Mouse (Mus musculus) intestine, embryonic 14.5 days (tissue): Measurements from ENCODE around the gene Skint9. TPM values are rescaled to one million over a fixed set of nuclear protein-coding genes. Genes with fewer than 3 reads are reported as not detected.
"Not testable (repeated sequence)": the region's sequence is repeated elsewhere in the genome, so short reads cannot be mapped to it uniquely, and the experiment has no call there.

Source experiments
- ATAC-seq: fragments of 200-750 bp; cut with Nextera tagmentation; replicated peaks from 2 replicates; pipeline ENCODE4 v1.8.0; 2017; ENCODE audit warnings: low read depth, moderate number of reproducible peaks, moderate TSS enrichment, moderate library complexity; ENCODE audit not compliant: low FRiP score, low TSS enrichment
- DNase-seq: peaks from one replicate; pipeline ENCODE4 v3.0.0-alpha.2; 2018; ENCODE audit warnings: low spot score
- H3K27ac ChIP-seq: fragments of 300-500 bp; sonication (generic); 2 replicates; pipeline ENCODE4 v1.5.1; 2014; ENCODE audit warnings: low read depth, mild to moderate bottlenecking, control low read depth
- H3K27me3 ChIP-seq: fragments of 300-500 bp; sonication (generic); replicated peaks from 2 replicates; pipeline ENCODE4 v1.6.1; 2014; ENCODE audit warnings: low read length, control low read depth; ENCODE audit not compliant: control insufficient read depth, insufficient read depth
- H3K36me3 ChIP-seq: fragments of 300-500 bp; sonication (generic); 2 replicates; pipeline ENCODE4 v1.6.1; 2014; ENCODE audit warnings: low read length, control low read depth; ENCODE audit not compliant: control insufficient read depth, insufficient read depth
- H3K4me1 ChIP-seq: fragments of 300-500 bp; sonication (generic); replicated peaks from 2 replicates; pipeline ENCODE4 v1.6.1; 2014; ENCODE audit warnings: low read length, control low read depth, mixed read lengths; ENCODE audit not compliant: control insufficient read depth, insufficient read depth
- H3K4me2 ChIP-seq: fragments of 300-500 bp; sonication (generic); 2 replicates; pipeline ENCODE4 v1.6.1; 2014; ENCODE audit warnings: low read length
- H3K4me3 ChIP-seq: fragments of 300-500 bp; sonication (generic); 2 replicates; pipeline ENCODE4 v1.5.1; 2014; ENCODE audit warnings: low read depth, low read length, control low read depth, mixed read lengths
- H3K9ac ChIP-seq: fragments of 300-500 bp; sonication (generic); 2 replicates; pipeline ENCODE4 v1.6.1; 2014; ENCODE audit warnings: mild to moderate bottlenecking, low read length
- H3K9me3 ChIP-seq: fragments of 300-500 bp; sonication (generic); 2 replicates; pipeline ENCODE4 v1.6.1; 2016; ENCODE audit warnings: low read length, control low read depth; ENCODE audit not compliant: control insufficient read depth
- WGBS: fragments of 180-500 bp; shearing (Covaris S2); extraction: QIAGEN DNeasy Blood & Tissue Kit; methylation state at CpG from one replicate; pipeline ENCODE4 v1.1.7; 2014; 5-methylcytosine and 5-hydroxymethylcytosine counted together
- polyA plus RNA-seq: library from polyadenylated mRNA; unstranded; fragments of >200 nt; fragmentation: Nextera tagmentation; extraction: Ambion mirVana; gene quantifications from 2 replicates; pipeline ENCODE4 v1.2.1, GENCODE M21; 2014

Skint9 gene
- not detected in 2 replicates for polyA plus RNA-seq

DNA sequence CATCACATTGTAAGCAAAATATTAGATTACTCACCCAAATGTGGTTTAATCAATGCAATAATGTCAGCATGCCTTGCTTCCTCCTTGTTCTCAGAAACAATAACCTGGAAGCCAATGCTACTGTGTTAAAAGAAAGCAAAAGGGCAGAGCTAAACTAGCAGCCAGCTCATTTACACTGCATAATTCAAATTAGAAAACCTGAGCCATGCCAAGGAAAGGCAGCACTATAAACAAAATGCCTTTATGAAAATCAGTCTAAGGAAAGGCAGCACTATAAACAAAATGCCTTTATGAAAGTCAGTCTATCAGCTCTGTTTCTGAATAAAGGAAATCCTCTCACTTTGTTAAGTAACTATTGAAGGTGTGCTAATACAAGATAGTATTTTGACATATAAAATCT, at the start of gene Skint9:
Gene Skint9, minus strand, starts transcription at position 101 of the 400 bp plus-strand sequence.
- H3K27ac ChIP-seq = no peak within 1 kb of the TSS
- DNase-seq = no peak
- H3K9ac ChIP-seq = no peak within 1 kb of the TSS
- no peak within 1 kb of the TSS for H3K4me2 ChIP-seq
- H3K4me3 ChIP-seq = no peak within 1 kb of the TSS
- 0 out of 2 replicates have a peak, but pooled peaks cover 3% of the 10 kb centered on the region for H3K9me3 ChIP-seq
- ATAC-seq = no peak
- no peaks in the 10 kb centered on the region for H3K4me1 ChIP-seq
- H3K27me3 ChIP-seq = no peaks in the 10 kb centered on the region
- H3K36me3 ChIP-seq = no peaks in the 10 kb centered on the region

DNA sequence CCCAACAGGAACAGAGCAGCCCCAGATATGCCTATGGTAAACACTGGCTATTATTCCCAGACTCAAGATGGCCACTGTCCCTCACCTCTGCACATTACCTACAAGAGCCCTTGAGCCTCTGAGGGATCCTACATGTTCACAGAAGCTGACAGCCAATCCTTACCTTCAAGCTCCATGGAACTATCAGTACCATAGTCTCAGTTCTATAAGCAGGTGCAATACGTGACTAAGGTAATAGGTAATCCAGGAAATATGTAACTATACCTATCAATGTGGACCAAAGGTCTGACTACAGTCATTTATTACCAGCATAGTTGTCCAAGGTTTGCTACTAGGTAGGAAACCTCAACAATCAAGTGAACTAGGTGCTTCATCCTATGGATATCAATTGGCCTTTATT, 1.1 kb downstream of the Skint9 start:
- DNase-seq (no peak), ATAC-seq (no peak)
- 55% methylated on average over 1 of the region's 1 CpGs for WGBS

DNA sequence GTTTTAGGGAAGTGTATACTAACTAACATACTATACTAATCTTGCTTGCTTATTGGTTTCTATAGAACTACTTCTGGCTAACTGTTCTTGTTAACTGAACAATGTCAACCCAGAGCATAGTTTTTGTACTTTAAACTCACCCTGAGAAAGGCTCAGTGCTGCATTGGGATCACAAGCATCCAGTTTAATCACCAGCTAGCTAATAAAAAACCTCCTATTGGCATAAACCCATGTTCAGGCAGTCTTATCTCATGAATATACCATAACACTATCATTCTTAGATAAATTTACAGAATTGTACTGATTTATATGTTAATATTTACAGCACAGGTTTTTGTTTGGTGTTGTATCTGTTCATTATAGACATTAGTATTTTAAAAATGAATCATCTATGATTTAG, 1.6 kb downstream of the Skint9 start:
- Histone ChIP-seq H3K27ac (no peak overlapping the region), H3K36me3 (no peaks in the 10 kb centered on the region), H3K9ac (no peak overlapping the region), H3K4me1 (no peaks in the 10 kb centered on the region), H3K4me3 (no peak overlapping the region), H3K27me3 (no peaks in the 10 kb centered on the region), H3K4me2 (no peak overlapping the region), H3K9me3 (0 out of 2 replicates have a peak, but pooled peaks cover 3% of the 10 kb centered on the region)
- no peak for DNase-seq
- ATAC-seq = no peak

More for the DNA sequence above, 1.1 kb downstream of the Skint9 start:
- Histone ChIP-seq H3K4me3 (no peak overlapping the region), H3K9me3 (0 out of 2 replicates have a peak, but pooled peaks cover 3% of the 10 kb centered on the region), H3K4me2 (no peak overlapping the region), H3K9ac (no peak overlapping the region), H3K4me1 (no peaks in the 10 kb centered on the region), H3K36me3 (no peaks in the 10 kb centered on the region), H3K27ac (no peak overlapping the region), H3K27me3 (no peaks in the 10 kb centered on the region)

DNA sequence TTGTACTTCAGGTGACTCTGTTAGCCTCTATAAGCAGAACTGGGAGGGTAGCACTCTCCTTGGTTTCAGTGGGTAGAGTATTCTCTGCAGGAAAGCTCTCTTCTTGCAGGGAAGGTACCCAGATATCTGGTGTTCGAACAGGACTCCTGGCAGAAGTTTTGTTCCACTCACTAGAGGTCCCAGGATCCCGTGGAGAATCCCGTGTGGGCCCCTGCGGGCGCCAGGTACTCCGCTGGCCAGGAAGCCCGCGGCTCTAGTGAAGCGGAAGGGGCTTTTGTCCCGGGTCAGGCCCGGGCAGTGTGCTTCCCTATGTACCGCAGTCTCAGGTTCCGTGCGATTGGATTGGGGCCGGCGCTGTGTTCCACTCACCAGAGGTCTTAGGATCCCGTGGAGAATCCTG, 84.7 kb downstream of the Skint9 start:
- WGBS = 91% methylated on average over 15 of the region's 17 CpGs
- not testable (repeated sequence) for DNase-seq, H3K4me2 ChIP-seq, H3K36me3 ChIP-seq, ATAC-seq, H3K27ac ChIP-seq, H3K4me3 ChIP-seq, H3K27me3 ChIP-seq, H3K4me1 ChIP-seq, H3K9ac ChIP-seq, H3K9me3 ChIP-seq

Other genes starting within 250 kb of the Skint9 start
- not detected in 2 replicates for gene Skint3, start 201.7 kb downstream of the Skint9 start, polyA plus RNA-seq
- not detected in 2 replicates for gene Skint2, start 123.2 kb upstream of the Skint9 start, polyA plus RNA-seq